Mouse (Mus musculus): ENCODE data around the gene Ednra.

The Ednra gene

GRCm38 (mm10) chr8:77724046-77724930, at the start of gene Ednra:
Gene Ednra (minus strand): TSS chr8:77724464.
- DNase-seq, result peak; percentile 77 to 89

DNA sequence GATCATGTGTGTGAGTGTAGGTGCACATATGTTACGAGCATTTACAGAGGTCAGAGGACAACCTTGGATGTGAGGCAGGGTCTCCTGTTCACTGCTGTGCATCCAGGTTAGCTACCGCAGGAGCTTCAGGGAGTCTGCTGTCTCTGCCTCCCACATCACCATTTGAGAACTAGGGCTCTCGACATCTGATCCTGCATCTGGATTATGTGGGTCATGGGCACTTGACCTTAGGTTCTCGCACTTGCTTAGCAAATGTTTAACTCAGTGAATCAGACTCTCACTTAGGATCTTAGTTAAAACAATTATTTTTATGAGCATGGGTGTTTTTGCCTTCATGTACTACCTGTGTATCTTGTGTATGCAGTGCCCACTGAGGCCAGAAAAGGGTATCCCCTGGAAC, 49.6 kb upstream of the Ednra start:
- DNase-seq, result no peak

- DNase-seq, result no peak
Observed at GRCm38 (mm10) chr8:77773256-77773655, 49.0 kb upstream of the Ednra start.

DNA sequence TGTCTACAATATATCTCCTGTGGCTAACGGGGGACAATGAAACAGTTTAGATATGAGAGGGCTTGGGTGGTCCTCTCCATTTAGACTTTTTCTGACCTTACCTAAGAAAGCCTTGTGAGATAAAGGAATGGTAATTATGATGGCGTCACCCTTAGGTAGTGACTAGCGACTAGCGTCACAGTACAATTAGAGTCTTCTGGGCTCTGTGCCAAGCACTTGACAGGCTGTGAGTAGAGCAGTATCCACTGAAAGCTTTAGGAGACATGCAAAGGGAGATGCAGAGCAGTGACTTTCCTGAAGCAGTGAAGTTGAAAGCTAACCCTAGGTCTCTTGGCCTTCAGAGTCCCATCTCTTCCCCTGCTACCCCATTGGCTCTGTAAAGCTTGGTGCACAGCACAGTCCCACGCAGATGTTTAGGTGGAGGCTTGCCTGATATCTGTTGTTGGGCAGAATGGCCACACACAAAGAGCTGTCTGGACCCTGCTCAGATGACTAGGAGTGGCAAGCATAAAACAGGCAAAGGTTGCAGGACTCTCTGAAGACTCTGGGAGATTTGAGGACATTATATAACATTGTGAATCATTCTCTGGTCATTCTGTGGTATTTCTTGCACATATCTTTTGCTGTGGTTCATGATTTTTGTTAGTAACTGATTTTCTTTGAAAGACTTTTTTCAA, 48.1 kb upstream of the Ednra start:
- DNase-seq, result peak in 1 of 2 experiments; percentile 51

DNA sequence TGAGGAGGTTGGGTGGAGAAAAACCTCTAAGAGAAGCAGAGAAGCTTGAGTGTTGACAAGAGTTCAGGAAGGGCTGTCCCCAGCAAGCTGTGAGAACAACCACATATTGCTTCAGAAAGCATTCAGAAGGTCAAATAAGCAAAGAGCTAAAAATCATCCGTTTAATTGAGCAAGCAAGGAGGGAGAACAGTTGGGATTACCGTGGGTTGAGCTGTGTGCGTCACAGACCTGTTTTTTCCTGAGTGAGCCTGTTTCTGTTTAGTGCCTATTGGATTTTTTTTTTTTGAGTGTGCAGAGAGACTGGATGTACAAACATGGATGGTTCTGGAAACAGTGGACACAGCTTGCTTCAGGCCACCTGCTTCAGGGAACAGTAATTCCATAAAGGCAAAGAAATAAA, 46.7 kb upstream of the Ednra start:
- DNase-seq, result no peak

DNA sequence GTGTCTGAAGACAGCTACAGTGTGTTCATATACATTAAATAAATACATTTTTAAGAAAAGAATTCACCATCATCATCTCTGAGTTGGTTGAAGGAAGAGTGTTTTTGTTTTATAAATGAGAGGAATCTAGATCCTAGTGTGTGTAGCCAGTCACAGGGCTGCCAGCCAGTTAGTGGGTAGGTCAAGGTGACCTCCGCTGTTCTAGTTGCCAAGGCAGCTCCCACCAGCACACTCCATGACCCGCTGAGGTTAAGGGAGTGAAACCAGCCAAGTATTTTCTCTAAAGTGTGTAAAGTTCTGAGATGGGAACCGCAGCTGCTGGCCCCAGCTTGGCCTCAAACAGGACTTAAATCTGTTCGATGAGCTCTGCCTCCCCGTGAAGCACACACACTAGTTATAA, 44.7 kb upstream of the Ednra start:
- no peak for DNase-seq

GRCm38 (mm10) chr8:77764253-77764652, 40.0 kb upstream of the Ednra start:
- peak; percentile 26 to 75 for DNase-seq

DNA sequence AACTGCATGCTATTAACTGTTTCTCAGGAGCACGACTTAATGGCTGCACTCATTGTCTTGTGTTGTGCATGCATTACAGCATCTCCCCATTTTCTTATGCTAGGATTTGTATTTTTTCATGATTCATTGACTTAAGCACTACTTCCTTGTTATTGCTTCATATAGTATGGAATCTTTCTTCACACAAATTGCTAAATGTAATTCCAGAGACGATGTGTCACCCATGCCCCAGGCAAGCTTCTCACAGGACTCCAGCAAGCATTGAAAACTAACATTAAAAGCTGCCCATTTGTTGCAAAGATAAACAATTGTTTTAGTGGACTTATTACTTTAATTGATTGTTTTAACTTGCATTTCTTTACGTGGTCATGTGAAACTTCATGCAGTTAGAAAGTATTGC, 38.7 kb upstream of the Ednra start:
- no peak for DNase-seq

DNA sequence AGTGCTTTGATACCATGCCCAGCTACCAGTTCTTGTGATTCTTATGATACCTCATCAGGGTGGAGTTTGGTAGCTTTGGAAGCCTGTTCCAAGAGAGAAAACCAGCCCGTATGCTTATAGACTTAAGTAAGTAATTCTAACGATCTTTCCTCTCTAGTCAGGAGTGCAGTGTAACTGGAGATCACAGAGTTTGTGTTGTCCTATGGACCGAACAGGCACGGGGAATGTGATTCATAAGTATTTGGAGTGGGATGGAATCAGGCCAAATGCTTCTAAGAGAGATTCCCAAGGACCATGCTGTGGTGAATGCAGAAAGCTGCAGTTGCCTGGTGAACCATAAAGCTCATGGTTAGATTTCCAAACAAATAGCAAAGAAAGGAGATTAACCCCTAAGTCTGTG, 31.2 kb upstream of the Ednra start:
- no peak for DNase-seq

DNA sequence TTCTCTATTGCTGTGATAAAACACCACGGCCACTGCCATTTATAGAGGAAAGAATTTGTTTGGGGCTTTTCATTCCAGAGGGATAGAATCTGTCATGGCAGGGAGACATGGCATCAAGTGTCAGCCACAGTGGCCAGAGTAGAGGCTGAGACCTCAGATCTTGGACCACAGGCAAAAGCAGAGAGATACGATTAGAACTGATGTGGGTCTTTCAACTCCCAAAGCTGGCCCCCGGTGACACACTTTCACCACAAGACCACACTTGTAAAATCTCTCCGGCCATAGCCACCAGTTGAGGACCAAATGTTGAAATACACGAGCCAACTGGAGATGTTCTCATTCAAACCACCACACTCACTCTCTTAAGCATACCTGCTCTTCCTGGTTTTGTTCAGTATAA, 29.5 kb upstream of the Ednra start:
- DNase-seq, result no peak

GRCm38 (mm10) chr8:77752041-77752440, 27.8 kb upstream of the Ednra start:
- no peak for DNase-seq

DNA sequence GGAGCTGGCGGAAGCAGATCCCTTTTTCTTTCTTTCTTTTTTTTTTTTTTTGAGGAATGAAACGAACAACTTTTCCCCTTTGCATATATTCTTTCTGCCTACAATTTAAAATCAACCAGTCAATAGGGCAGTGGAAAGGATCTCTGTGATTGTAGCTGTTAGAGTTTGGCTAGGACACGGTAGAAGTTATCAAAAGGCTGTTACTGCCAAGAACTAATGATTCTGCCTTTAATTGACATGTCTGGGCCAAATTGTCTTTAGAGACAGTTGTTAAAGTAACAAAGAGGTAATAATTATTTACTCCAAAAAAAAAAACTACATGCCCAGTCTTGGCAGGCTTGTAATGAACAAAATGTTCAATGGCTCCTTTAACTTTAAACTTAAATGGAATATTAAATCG, 26.1 kb upstream of the Ednra start:
- DNase-seq, result no peak

DNA sequence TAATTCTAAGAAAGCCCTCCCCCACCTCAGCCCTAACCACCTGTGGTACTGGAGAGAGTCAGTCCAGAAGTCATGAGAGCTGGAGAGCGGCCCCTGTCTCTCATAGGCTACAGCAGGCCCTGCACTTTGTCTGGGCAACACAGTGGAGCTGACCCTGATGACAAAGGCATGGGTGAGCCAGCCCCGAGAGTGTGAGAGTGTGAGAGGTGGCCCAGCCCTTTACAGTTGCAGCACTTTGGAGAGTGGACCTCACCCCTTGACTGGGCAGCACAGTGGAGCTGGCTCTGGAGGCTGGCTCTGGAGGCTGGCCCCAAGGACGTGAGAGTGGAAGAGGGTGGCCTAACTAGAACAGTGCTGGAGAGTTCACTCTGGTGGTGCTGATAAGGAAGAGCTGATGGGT, 20.2 kb upstream of the Ednra start:
- peak in 1 of 2 experiments; percentile 1 for DNase-seq

DNA sequence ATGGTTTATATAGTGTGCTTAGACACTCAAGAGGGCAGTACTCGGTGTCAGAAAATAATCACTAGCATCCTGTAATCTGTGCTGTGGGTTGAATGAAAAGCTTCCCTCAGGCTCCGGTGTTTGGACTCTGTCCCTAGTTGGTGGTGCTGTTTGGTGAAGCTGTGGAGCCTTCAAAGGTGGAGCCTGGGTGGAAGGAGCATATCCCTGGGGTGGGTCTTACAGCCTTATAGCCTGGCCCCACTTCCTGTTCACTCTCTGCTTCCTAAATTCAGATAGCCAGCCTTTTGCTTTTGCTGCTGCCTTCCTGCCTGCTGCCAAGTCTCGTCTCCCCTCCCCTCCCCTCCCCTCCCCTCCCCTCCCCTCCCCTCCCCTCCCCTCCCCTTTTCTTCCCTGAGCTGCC, 18.1 kb upstream of the Ednra start:
- peak in 1 of 2 experiments; percentile 3 for DNase-seq

- peak in 1 of 2 experiments; percentile 1 for DNase-seq
Observed at GRCm38 (mm10) chr8:77741050-77741777, 16.9 kb upstream of the Ednra start.

DNA sequence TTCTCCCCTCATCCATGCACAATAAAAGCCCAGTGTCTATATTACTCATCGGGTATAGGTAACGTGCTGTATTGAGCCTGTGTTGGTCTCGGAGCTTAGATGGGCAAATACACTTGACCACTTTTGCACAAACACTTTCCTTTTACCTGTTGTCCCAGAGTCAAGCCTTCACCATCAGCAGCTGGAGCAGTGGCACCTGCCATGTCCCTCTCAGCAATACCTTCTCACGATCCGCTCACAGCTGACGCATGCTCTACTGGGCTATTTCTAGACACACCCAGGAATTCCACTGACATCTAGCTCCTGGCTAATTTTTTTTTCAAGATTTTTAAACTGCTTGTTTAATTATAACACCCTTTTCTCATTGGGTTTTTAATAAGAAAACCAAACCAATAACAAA, 14.2 kb upstream of the Ednra start:
- no peak for DNase-seq

GRCm38 (mm10) chr8:77737327-77737726, 13.1 kb upstream of the Ednra start:
- DNase-seq, result no peak

- DNase-seq, result no peak
Observed at GRCm38 (mm10) chr8:77733792-77734191, 9.5 kb upstream of the Ednra start.

DNA sequence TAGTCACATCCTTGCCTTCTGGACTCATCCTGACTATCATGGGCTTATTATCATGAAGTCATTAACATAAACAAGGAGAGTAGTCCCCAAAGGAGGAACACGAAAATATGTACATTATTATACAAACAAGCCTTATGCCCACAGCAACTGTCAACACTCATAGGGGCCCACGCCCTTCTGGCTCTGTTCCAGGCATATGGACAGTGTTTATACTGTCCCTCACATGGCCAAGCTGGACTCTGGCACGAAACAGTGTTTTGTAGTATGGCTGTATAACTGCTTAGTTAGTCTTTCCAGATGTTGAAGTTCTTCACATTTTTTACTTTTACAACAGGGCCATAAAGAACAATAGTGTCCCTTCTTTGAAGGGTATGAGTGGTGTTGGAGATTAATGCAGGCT, 8.7 kb upstream of the Ednra start:
- DNase-seq, result no peak

GRCm38 (mm10) chr8:77725406-77725805, 1.1 kb upstream of the Ednra start:
- DNase-seq, result peak in 1 of 2 experiments; percentile 64

DNA sequence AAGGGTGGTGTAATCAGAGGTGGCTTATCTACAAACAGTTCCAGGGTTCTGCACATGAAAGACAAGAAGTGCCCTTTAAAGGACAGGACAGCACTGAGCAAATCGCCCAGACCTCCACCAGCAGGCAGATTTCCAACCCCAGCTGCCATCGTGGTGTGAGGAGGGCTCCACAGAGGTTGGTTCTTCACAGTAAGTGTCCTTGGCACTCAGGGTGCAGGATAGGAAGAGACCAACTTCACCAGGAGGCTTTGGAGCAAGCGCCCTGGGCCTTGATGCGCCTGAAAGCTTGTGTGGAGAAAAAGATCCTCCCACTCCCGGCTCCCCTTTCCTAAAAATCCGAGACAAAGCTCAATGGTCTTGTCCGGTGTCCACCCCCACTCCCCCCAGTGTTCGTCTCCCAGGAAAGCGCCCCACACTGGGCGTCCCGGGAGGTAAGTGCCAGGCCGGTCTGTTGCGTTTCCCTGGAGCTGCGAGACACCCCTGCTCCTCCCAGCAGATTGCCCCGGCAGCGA, 674 bp downstream of the Ednra start:
- peak; percentile 60 to 78 for DNase-seq

DNA sequence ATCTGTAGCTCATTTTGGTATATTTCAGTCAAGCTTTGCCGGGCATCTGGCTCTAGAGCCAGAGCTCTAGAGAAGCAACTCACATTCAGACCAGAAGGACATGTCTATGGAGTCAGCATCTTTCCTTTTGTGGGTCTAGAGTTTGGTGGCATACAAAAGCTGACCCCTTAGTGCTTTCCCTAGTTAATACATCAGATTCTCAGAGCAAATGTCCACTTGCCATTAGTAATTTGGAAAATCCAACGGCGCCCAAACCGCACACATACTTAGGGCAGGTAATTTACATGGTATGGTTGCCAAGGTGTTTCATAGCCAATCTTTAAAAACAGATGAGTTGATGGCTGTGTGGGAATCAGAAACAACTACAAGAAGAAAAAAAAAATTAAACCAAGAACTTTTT, 1.2 kb downstream of the Ednra start:
- no peak for DNase-seq

DNA sequence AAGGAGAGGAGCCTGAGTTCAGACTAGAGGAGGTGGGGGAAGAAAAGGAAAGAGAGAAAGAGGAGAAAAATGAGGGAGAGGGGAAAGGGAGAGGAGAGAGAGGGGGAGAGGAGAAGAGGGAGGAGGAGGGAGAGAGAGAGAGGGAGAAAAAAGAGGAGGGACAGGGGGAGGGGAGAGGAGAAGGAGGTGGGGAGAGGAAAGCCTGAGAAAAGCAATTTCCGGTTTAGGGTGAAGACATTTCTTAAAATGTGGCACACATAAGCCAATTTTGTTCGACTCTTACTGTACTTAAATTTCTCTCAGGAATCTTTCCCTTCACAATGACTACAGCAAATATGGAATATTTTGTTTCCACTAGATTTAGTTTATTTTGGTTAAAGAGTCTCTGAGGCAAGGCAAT, 5.3 kb downstream of the Ednra start:
- no peak for DNase-seq

All from lung, postnatal 4 days (tissue).